Mouse (Mus musculus): ENCODE results near the gene Lmbr1l.
"Not testable (repeated sequence)": the region's sequence is repeated elsewhere in the genome, so short reads cannot be mapped to it uniquely, and the experiment has no call there.

Lmbr1l gene

GRCm38 (mm10) chr15:98917538-98918498 is at the start of gene Lmbr1l:
Gene Lmbr1l (minus strand): TSS chr15:98918231.
- in situ Hi-C loops (cut with MboI; ENCODE audit: unreplicated experiment in 2 of 2) = loop anchor here in 1 of 2 experiments (25.0 kb wide), 1 partner anchor 1394 kb away; the partner anchor contains the start of gene Mettl7a1

DNA sequence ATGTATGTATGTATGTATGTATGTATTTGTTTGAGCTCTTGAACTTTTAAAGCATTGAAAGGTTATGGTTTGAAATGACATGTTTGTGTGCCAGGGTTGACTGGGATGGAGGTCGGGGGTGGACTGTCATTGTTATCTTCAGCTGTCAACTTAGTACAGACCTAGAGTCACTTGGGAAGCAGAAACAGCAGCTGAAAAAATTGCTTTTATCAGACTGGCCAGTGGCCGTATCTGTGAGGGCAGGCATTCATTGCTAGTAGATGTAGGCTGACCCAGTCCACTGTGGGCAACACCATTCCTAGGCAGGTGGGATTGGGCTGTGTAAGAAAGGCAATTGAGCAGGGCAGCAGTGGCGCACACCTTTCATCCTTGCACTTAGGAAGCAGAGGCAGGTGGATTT is 41.5 kb upstream of the Lmbr1l start:
- in situ Hi-C loops (cut with MboI; ENCODE audit: unreplicated experiment in 2 of 2) = no loop called here

DNA sequence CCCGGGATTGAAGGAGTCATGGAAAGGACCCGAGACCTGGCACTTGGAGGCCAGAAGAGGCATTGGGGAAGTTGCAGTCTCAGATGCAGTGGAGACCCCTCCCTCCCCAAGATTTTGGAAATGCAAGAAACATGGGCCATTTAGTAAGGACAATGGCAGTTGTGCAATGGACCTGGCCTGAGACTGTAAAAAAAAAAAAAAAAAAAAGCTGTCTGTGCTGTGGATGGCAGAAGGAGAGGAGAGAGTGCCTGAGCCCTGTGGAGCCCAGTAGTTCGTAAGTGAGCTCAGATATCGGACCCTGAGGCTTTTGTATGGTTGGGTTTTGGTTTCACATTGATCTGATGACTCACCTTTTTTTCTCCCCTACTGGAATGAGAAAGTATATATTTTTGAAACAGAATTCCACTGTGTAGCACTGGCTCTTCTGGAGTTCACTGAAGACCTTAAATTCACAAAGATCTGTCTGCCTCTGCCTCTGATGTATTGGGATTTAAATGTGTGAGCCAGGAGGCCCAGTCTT is 40.9 kb upstream of the Lmbr1l start:
- in situ Hi-C loops (cut with MboI; ENCODE audit: unreplicated experiment in 2 of 2) = no loop called here

DNA sequence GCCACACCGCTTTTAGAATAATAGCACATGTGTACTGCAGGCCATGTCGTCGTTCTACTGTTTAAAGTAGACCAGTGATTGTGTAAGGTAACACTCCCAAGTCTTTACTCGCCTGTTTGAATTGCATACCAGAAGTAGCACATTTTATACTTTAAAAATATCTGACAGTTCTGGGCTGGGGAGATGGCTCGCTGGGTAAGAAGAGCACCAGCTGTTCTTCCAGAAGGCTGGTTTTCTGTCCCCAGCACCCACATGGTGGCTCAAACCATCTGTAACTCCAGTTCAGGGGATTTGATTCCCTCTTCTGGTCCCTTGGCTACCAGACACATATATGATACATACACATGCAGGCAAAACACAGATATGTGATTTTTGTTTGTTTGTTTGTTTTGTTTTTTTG is 39.4 kb upstream of the Lmbr1l start:
- in situ Hi-C loops (cut with MboI; ENCODE audit: unreplicated experiment in 2 of 2) = no loop called here

GRCm38 (mm10) chr15:98956000-98956399 is 38.0 kb upstream of the Lmbr1l start:
- in situ Hi-C loops (cut with MboI; ENCODE audit: unreplicated experiment in 2 of 2) = no loop called here

- in situ Hi-C loops (cut with MboI; ENCODE audit: unreplicated experiment in 2 of 2) = no loop called here
These were observed 37.3 kb upstream of the Lmbr1l start for GRCm38 (mm10) chr15:98955324-98955723.

GRCm38 (mm10) chr15:98954425-98955253 is 36.6 kb upstream of the Lmbr1l start:
- in situ Hi-C loops (cut with MboI; ENCODE audit: unreplicated experiment in 2 of 2) = no loop called here

DNA sequence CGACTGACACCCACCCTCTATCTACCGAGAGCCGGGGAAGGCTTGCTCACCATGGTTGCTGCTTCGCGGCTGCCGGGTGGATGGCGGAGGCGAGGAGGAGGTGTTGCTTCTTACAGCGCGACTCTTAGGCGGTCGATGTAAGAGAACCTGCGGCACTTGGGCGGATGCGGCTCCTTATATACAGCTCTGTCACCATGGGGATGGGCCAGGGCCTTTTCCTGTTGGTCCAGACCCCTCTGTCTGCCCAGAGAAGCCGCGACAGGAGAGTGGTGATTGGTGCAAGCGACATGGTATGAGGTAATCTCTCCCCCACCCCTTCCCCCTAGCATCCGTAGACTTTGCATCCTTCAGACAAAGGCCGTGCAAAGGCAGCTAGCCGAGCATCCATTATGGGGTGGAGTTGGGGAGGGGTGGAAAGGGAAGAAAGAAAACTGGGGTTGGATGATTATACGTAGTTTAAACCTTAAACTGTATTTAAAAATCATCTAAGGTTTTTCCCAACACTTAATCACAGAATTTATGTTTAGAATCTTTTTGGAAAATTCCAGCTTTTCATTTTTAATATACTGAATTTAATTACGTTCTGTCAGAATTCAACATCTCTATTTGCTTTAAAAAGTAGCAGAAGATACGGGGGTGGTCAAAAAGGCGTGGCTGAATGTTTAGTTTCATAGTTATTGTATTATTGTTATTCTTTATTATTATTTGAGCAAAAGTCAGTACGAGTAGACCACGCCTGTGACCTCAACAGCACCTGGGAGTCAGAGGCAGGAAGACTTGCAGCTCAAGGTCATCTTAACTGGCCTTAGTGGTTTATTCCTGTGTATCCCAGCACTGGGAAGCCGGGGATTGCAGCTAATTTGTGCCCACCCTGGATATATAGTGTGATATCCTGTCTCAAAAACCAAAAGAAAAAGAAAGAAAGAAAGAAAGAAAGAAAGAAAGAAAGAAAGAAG is 35.6 kb upstream of the Lmbr1l start, which contains the start of the genes Gm49450 and Tuba1a:
Gm49450 (minus strand) TSS at position 151 of the 956 bp plus-strand sequence.
Tuba1a (minus strand) TSS at position 303 of the 956 bp plus-strand sequence.
- in situ Hi-C loops (cut with MboI; ENCODE audit: unreplicated experiment in 2 of 2) = no loop called here

DNA sequence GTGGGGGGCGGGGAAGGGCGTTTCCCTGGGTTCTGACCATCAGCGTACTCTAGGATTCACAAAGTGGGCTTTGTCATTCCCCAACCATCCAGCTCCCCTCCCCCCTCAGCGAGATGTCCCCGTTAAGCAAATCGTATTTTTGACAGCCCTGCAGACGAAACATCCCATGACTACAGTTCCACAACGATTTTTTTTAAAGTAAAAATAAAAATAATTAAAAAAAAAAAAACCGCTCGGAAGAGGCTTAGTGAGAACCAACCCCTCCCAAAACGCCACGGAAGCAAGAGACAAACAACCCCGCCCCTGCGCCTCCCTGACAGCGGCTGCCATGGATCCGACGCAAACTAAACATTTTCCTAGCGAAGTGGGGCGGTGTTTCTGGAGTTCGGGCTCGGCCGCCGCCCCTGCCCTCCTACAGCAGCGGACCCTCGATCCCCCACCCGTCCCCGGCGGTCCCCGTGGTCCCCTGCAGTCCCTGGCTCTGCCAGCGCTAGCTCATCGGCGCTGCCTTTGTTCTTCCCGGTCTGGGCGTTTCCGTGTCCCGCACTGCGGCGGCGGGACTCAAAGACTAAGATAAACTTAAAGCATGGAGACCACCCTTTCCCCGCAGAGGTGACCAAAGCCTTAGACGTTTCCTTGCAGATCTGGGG is 34.8 kb upstream of the Lmbr1l start:
- in situ Hi-C loops (cut with MboI; ENCODE audit: unreplicated experiment in 2 of 2) = no loop called here

GRCm38 (mm10) chr15:98952063-98952455 is 34.0 kb upstream of the Lmbr1l start:
- in situ Hi-C loops (cut with MboI; ENCODE audit: unreplicated experiment in 2 of 2) = no loop called here

- in situ Hi-C loops (cut with MboI; ENCODE audit: unreplicated experiment in 2 of 2) = not testable (repeated sequence)
These were observed 33.4 kb upstream of the Lmbr1l start for GRCm38 (mm10) chr15:98951122-98952062.

DNA sequence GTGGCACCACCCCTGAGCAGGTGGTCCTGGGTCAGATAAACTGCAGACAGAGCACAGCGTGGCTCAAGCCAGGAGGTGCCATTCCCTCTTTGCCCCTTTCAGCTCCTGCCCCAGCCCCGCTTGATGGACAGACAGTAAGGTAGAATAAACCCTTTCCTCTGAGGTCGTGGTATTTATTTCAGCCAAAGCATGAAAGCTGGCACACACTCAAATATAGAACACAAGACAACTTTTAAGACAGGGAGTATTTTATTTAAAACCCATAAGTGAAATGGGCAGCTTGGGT is 31.5 kb upstream of the Lmbr1l start:
- in situ Hi-C loops (cut with MboI; ENCODE audit: unreplicated experiment in 2 of 2) = loop anchor here in 1 of 2 experiments (5.0 kb wide), 1 partner anchor 33 kb away; no protein-coding TSS in a partner anchor

GRCm38 (mm10) chr15:98948857-98949606 is 31.0 kb upstream of the Lmbr1l start:
- in situ Hi-C loops (cut with MboI; ENCODE audit: unreplicated experiment in 2 of 2) = loop anchor here in 1 of 2 experiments (5.0 kb wide), 1 partner anchor 33 kb away; no protein-coding TSS in a partner anchor

DNA sequence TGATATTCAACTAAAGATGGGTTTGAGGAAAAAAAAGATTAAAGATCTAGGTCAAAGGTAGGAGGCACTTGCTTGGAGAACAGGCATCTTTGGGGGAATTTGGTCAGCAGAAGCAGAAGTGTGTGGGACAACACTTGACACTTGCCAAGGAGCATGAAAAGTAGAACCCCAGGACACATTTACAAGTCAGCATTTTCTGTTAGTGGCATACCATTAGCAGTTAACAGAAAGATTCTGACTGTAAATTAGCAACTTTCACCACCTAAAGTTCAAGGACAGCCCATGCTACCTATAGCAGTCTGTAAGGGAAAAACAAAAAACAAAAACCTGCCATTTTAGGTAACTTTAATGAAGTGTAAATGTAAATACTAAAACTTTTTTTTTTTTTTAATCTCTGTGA is 30.4 kb upstream of the Lmbr1l start:
- in situ Hi-C loops (cut with MboI; ENCODE audit: unreplicated experiment in 2 of 2) = loop anchor here in 1 of 2 experiments (5.0 kb wide), 1 partner anchor 34 kb away; no protein-coding TSS in a partner anchor

GRCm38 (mm10) chr15:98947884-98948283 is 29.9 kb upstream of the Lmbr1l start:
- in situ Hi-C loops (cut with MboI; ENCODE audit: unreplicated experiment in 2 of 2) = loop anchor here in 1 of 2 experiments (5.0 kb wide), 1 partner anchor 34 kb away; no protein-coding TSS in a partner anchor

GRCm38 (mm10) chr15:98943133-98943532 is 25.1 kb upstream of the Lmbr1l start:
- in situ Hi-C loops (cut with MboI; ENCODE audit: unreplicated experiment in 2 of 2) = no loop called here

GRCm38 (mm10) chr15:98942081-98942480 is 24.1 kb upstream of the Lmbr1l start:
- in situ Hi-C loops (cut with MboI; ENCODE audit: unreplicated experiment in 2 of 2) = no loop called here

All from v-Abl transformed pro-B cells (cell line).